Mouse (Mus musculus) retina, postnatal 7 days (tissue): ENCODE data around the gene Tctex1d4.

Experiments used
- DNase-seq: peaks from one replicate; pipeline ENCODE4 v3.0.0-alpha.2; 2012; ENCODE audit warnings: low read depth, low spot score

The Tctex1d4 gene

GRCm38 (mm10) chr4:117138295-117139216 lies 12.0 kb downstream of the Tctex1d4 start:
- DNase-seq: no peak

GRCm38 (mm10) chr4:117139217-117139612 lies 12.6 kb downstream of the Tctex1d4 start:
- DNase-seq: no peak

DNA sequence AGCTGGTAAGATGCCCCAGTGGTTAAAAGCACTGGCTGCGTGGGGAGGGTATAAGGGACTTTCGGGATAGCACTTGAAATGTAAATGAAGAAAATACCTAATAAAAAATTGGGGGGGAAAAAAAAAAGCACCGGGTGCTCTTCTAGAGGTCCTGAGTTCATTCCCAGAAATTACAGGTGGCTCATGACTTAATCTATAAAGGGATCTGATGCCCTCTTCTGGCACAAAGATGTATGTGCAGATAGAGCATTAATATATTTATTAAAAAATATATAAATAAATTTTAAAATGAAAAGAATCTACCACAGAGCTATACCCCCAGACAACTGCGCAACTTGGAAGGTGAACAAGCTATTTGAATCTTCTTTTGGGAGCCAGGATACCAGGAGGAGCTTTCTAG lies 14.0 kb downstream of the Tctex1d4 start:
- DNase-seq: no peak

DNA sequence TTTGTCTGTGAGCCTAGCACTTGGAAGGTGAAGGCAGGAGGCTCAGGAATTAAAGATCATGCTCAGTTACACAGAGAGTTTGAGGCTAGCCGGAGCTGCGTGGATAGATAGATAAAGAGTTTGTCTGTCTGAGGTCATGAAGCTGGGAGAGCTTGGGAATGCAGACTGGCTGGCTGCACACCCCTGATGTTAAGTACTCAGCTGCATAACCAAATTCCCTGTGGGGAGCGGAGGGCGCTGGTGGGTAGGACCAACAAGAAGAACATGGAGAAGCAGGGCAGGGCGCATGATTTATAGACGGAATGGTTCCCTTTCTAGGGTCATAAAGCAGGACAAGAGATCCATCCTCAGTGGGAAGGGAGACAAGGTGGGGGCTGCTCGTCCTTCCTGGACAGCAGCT lies 16.4 kb downstream of the Tctex1d4 start:
- DNase-seq: no peak

DNA sequence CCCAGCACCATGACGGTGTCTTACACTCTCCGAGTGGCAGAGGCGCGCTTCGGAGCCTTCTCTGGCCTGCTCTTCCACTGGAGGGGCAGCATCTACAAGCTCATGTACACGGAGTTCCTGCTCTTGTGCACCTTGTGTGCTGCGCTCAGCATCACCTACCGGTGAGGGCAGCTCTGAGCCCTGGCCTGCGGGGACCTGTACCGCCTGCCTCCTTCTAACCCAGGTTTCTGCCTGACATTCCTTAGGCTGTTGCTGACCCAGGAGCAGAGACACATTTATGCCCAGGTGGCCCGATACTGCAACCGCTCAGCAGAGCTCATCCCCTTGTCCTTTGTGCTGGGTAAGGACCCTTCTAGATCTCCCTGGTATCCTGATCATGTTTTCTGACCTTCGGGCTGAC lies 18.7 kb downstream of the Tctex1d4 start:
- DNase-seq: no peak

GRCm38 (mm10) chr4:117146176-117146575 lies 19.6 kb downstream of the Tctex1d4 start:
- DNase-seq: peak; percentile 79

GRCm38 (mm10) chr4:117148047-117148713 lies 21.6 kb downstream of the Tctex1d4 start:
- DNase-seq: no peak

DNA sequence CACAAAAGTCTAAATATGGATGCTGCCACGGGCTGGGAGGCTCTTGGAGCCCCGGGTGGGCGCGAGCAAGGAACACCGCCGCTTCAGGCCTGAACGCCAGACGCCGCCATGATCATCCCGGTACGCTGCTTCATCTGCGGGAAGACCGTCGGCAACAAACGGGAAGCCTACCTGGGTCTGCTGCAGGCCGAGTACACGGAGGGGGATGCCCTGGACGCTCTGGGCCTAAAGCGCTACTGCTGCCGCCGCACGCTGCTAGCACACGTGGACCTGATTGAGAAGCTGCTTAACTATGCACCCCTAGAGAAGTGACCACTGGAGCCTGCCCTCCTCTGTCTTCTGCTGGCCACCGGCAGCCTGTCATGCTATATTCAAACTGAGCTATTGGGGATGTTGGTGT lies 22.2 kb downstream of the Tctex1d4 start:
- DNase-seq: no peak

DNA sequence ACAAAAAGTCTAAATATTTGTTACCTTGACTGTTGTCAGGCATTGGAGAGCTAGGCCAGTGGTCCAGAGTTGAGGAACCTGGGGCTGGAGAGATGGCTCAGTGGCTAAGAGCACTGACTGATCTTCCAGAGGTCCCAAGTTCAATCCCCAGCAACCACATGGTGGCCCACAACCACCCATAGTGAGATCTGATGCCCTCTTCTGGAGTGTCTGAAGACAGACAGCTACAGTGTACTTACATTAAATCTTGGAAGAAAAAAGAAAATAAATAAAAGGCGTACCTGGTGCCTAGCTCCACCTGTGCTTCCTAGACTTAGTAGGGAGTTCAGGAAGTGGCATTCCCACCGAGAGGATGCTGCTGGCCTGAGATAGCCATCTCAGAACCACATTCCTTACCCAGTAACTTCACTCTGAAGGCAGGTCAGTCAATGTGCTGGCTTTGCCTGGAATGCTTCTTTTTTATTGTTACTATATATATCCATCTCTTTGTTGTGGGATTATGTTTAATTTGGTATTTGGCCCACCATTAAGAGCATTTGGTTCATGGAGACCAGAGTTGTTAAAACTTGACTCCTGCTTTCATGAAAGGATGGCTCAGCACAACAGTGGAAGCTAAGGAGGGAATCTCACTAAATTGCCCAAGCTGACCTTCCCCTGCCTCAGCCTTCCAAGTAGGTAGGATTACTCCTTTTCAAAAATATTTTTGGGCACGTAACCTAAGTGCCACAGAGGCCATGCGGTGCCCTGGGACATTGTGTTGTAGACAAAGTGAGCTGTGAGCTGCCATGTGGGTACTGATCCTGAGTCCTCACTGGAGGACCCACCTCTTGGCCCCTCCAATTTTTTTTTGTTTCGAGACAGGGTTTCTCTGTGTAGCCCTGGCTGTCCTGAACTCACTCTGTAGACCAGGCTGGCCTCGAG lies 23.0 kb downstream of the Tctex1d4 start:
- no peak for DNase-seq

DNA sequence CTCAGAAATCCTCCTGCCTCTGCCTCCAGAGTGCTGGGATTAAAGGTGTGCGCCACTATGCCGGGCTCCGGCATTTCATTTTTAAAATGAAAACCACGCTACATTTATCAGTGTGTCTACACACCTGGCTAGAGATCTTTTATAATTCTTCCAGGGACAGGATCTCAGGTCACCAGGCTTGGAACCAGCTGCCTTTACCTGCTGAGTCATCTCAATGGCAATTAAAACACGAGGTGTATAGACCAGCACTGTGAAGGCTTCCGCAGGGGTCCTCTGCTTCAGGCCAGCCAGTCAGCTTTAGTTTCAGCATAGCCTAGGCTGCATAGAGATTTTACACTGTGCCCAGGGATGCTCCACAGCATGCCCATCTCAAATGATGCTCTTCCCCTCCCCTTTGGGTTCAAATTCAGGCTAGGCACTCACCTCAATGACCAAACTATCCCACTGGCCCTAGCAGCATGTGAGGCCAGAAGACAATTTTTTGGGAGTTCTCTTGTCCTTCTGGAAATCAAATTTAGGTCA lies 23.7 kb downstream of the Tctex1d4 start:
- DNase-seq: no peak

DNA sequence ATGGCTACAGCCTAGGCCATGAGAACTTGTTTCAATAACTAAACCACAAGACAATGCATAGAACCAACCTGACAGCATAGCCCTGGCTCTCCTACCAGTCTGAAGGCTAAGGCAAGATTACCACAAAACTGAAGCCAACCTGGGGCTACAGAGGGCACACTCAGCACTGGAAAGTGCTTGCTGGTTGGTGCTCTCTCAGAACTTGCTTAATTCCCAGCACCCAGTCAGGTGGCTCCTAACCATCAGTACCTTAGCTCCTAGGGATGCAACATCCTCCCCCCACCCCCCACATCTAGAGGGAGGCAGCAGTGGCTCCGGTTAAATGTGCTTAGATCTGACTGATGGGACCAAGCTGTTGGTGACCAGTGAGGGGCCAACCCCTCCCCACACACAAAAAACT lies 24.8 kb downstream of the Tctex1d4 start:
- DNase-seq: no peak

- DNase-seq: no peak
Measured at GRCm38 (mm10) chr4:117152714-117153113, 26.1 kb downstream of the Tctex1d4 start.

DNA sequence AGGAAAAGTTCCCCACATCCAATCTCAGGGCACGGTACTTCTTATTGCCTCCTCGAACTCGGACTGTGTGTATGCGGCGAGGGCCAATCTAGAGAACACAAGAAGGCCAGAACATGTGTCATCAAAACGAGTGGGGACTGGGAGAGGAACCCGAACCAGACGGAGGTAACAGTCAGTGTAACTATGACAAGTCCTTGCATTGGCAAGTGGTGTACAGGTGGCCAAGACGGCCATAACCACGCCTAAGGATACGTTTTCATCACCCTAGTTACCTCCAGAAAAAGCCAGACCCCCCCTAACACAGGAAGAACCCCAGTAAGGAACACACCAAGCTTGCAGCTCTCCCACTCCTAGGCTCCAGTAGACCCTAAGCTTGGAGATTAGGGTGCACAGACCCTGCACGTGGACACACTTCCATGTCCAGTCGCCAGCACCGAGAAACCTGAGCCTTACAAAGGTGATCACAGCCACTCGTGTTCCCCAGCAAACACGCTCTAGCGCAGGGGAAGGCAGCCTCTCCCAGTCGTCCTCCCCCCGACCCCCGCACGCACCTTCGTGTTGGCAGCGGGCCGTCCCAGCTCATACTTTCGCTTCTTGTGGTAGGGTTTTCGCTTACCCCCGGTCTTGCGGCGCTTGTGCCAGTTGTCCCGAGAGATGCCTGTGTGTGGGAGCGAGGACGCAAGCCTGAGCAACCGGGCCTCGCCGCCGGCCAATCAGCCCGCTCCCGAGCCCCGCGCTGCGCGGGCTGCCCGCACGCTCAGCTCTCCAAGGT lies 28.6 kb downstream of the Tctex1d4 start:
- DNase-seq: no peak

GRCm38 (mm10) chr4:117155792-117156355 lies 29.3 kb downstream of the Tctex1d4 start, which contains the start of gene Rps8:
Rps8 (minus strand) TSS chr4:117156243.
- peak; percentile 78 for DNase-seq

GRCm38 (mm10) chr4:117156372-117156771 lies 29.8 kb downstream of the Tctex1d4 start:
- DNase-seq: no peak

DNA sequence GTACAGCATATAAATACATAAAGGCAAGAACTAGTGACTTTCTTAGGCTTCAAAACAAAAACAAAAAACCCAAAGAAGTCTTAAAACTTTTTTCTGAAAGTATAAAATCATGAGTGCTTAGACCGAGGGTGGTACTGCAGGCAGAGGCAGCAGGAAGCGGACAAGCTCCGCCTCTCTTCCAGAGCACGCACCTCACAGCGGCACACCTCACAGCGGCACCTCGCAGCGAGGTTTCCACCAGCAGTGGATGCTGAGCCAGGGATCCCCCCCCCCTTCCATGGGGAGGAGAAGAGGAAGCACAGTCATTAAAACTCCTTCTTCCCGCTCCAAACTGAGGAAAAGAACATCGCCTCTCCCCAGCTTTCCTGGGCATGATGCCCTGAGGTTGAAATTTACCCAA lies 33.1 kb downstream of the Tctex1d4 start:
- no peak for DNase-seq

DNA sequence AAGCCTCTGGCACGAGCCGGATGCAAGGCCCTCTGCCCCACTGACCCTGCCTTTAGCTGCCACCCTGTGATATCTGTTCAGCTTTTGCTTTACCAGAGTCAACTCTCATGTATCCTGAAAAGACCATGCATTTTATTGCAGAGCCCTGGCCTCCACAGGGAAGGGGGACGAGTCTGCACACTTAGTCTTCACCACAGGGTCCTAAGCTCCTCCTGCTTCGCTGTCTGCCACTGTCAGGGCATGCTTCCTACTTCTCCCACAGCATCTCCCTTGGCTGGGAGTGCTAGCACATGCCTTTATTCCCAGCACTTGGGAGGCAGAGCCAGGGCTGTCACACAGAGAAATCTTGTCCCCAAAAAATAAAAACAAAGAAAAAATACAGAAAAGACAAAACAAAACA lies 34.6 kb downstream of the Tctex1d4 start:
- no peak for DNase-seq

DNA sequence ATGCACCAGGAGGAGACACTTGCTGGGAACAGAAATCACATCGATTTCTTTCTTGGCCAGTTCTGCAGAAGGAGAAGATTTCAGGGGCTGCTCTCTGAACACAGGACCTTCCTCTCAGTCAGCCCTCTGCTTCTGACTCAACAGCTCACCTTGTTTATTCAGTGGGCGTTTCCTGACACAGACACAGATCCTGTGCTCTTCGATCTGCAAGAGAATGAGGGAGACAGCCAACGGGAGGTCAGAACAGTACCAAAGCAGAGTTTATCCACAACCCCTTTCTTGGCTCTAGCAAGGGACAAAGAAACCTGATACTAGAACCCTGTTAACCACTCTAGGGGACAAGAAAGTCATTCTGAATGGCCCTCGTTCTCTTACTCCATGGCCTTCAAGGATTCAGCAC lies 43.3 kb downstream of the Tctex1d4 start:
- DNase-seq: no peak
